Mouse (Mus musculus) mature B cell (primary cell): ENCODE results near the gene Lmx1b.

Experiments
- in situ Hi-C: fragments of 300-500 bp; cut with MboI; formaldehyde crosslinking; loops from 2 replicates; pipeline ENCODE4 v1.14.3; 2019

The Lmx1b gene

GRCm38 (mm10) chr2:33643721-33644713, 3.7 kb upstream of the Lmx1b start:
- in situ Hi-C loops: no loop called here

GRCm38 (mm10) chr2:33642650-33643458, 2.5 kb upstream of the Lmx1b start:
- in situ Hi-C loops: no loop called here

- in situ Hi-C loops: no loop called here
Measured at GRCm38 (mm10) chr2:33641859-33642571, 1.7 kb upstream of the Lmx1b start.

GRCm38 (mm10) chr2:33640978-33641858, 907 bp upstream of the Lmx1b start:
- in situ Hi-C loops: no loop called here

GRCm38 (mm10) chr2:33639301-33640170, 775 bp downstream of the Lmx1b start:
- in situ Hi-C loops: no loop called here

GRCm38 (mm10) chr2:33638141-33638733, 2.1 kb downstream of the Lmx1b start:
- in situ Hi-C loops: no loop called here

- in situ Hi-C loops: no loop called here
Measured at GRCm38 (mm10) chr2:33637288-33637687, 3.0 kb downstream of the Lmx1b start.

GRCm38 (mm10) chr2:33636628-33637188, 3.6 kb downstream of the Lmx1b start:
- in situ Hi-C loops: no loop called here

- in situ Hi-C loops: no loop called here
Measured at GRCm38 (mm10) chr2:33636117-33636521, 4.2 kb downstream of the Lmx1b start.

GRCm38 (mm10) chr2:33635323-33636116, 4.8 kb downstream of the Lmx1b start:
- in situ Hi-C loops: no loop called here

GRCm38 (mm10) chr2:33634481-33635090, 5.7 kb downstream of the Lmx1b start:
- in situ Hi-C loops: no loop called here

- in situ Hi-C loops: no loop called here
Measured at GRCm38 (mm10) chr2:33633955-33634354, 6.4 kb downstream of the Lmx1b start.

GRCm38 (mm10) chr2:33633237-33633636, 7.1 kb downstream of the Lmx1b start:
- in situ Hi-C loops: no loop called here

GRCm38 (mm10) chr2:33632551-33633059, 7.7 kb downstream of the Lmx1b start:
- in situ Hi-C loops: no loop called here

- in situ Hi-C loops: no loop called here
Measured at GRCm38 (mm10) chr2:33631708-33632343, 8.5 kb downstream of the Lmx1b start.

GRCm38 (mm10) chr2:33631022-33631707, 9.1 kb downstream of the Lmx1b start:
- in situ Hi-C loops: no loop called here
